Mouse (Mus musculus) ES-CJ7 (cell line): ENCODE data around the gene Prune1.

ENCODE experiments used
- DNase-seq: peaks from one replicate; pipeline ENCODE4 v3.0.0; 2011; ENCODE audit warnings: low read depth, low spot score

Prune1 gene

DNA sequence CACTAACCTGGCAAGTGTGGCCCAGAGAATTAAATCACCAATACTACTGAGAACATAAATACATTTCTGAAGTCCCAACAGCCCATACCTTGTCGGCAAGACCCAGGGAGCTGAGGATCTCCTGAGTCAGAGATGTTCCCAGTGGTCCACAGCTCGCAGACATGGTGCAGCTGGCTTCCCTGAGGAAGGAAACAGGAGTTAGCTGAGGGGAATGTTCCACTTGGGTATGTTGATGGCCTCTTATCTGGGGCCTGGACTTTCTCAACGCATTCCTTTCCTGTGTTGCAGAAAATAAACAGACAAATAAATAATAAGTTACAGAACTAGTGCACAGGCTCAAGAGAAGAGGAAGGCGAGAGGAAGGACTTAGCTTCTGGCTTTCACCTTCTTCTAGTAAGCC is 24.4 kb upstream of the Prune1 start:
- no peak for DNase-seq

DNA sequence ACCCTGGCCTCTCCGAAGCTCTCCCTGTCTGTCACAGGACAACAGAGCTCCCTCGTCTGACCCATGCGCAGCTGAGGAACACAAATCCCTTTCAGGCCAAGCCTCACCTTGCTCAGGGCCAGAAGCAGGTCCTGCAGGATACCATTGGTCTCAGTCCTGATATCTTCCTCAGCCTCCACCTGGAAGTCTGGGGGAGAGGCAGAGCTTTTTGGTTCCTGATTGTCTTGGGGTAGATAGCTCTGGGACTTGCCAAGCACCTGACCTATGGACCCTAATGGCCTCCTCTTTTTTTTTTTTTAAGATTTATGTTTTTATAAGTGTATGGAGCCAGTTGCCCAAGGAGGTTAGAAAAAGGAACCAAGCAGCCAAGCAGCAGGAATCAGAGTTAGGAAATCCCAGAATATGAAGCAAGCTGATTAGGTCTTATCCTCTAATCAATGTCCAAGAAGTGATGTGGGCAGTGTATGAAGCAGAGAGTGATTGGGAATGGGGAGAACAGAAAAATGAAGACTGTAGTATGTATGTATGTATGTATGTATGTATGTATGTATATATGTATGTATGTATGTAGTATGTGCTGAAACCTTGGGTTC is 19.4 kb upstream of the Prune1 start:
- no peak for DNase-seq

DNA sequence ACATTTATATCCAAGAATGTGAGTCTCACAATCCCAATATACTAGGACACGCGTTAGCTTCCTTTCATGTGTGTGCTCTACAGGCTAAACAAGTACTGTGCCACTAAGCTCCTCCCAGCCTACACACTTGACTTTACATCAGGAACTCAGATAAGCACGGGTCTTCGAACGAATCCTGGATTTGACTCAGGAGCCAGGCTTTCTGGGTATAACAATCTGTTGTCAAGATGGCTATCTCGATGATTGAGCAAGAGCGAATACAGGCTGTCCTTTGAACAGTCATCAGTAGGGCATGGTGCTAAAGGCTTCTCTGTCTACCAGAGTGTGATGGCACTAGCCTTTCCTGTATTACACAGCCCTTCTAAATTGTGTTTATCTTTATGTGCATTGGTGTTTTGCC is 16.1 kb upstream of the Prune1 start:
- no peak for DNase-seq

DNA sequence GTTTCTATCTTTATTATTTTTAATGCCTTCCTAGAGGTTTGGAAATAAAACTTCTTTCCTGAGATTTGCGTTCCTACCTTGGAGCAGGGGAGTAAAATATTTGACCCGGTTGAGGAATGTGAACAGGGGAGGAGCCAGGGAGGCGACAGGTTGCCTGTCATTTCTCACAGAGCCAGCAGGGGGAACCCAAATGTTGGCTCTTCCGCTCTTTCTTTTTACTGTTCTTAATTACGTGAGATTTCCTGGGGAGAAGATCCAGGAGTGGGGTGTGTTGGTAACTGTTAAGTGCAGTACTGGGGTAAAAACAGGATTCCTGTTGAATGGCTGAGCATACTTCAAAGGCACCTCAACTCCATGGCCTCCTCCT is 14.2 kb upstream of the Prune1 start:
- peak; percentile 77 for DNase-seq

DNA sequence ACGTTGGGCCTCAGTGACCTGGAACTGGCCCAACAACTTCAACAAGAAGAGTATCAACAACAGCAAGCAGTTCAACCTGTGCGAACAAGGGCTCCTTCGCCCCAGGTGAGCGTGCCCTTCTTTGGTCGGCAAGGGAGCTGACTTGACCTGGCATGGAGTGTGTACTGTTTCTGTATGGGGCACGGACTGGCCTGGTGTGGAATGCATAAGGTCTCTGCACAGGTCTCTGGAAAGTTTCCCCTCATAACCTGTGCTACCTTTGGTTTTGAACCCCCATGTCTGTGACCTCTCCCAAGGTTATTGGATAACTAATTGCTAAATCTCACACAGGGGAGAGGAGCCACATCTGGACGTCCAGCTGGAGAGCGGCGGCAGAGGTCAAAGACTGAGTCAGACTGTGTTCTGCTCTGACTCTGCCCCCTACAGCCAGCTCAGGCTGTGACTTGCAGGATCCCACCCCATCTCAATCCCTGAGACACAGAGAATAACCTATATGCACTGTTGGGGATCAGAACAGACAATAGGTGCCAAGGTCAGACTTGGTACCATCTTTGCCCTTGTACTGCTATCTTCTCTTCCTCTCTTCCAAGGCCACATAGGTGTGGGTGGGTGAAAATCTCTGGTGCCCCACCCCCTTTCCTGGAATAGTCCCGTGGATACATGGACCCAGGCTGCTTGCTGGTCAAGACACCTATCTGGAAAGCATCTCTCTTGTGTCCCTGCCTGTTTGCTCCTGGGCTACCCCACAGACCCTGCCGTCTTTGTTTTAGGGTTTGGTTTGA is 13.6 kb upstream of the Prune1 start:
- peak; percentile 51 for DNase-seq

DNA sequence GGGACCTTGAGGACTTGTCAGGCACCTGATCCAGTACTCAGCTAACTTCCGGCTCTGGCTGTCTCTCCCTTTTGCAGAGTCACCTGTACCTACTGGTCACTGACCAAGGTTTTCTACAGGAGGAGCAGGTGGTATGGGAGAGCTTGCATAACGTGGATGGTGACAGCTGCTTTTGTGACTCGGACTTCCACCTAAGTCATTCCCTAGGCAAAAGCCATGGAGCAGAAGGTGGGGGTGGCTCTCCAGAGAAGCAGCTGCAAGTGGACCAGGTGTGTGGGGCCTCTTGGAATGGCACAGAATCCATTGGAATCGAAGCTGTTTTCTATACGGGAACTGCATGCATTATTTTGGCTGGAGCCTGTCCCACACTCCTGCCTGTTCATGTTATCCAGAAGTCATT is 12.8 kb upstream of the Prune1 start:
- no peak for DNase-seq

DNA sequence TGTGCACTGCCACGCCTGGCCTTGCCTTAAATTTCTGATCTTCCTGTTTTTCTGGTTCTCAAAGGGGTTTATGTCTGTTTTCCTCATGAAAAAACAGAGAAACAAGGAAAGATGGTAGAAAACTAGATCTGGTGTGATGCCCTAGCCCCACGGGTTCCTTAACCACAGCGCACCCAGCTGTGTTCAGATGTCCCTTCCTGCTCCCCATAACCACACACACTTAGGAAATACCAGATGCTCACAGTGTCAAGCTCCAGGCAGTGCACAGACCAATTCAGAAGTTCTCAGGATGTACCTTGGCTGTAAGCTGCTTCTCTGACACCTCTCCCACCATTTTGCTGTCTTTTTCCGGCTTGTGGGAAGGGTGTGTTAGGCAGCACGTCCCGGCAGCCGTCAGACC is 12.4 kb upstream of the Prune1 start:
- no peak for DNase-seq

DNA sequence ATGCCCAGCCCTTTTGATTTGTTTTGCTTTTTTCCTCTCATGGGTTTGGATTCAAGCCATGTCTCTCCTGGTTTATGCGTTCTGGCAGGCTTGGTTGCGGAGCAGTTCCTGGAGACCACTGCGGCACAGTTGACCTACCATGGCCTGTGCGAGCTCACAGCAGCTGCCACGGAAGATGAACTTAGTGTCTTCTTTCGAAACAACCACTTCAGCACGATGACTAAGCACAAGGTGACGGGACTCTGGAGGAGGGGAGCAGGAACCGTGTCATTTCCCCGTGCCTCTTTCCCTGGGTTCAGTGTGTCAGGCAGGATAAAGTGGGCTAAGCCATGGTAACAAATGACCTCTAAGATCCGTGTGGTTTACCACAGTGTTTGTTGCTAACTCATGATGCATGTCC is 11.7 kb upstream of the Prune1 start:
- DNase-seq: no peak

DNA sequence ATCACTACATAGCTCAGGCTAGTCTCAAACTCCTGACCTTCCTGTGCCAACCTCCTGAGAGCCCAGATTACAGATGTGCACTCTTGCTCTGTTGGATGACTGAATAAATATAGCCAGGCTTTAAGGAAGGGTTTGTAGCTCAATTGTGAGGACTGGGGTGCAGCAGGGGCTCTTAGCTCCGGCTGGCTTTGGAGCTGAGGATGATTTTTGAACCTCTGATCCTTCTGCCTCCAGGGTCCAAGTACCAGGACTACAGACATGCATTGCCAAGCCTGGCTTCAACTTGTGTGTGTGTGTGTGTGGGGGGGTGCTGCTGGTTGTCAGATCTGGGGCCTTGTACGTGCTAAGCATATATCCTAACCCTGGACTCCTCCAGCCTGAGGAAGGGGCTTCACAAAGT is 11.0 kb upstream of the Prune1 start:
- DNase-seq: no peak

DNA sequence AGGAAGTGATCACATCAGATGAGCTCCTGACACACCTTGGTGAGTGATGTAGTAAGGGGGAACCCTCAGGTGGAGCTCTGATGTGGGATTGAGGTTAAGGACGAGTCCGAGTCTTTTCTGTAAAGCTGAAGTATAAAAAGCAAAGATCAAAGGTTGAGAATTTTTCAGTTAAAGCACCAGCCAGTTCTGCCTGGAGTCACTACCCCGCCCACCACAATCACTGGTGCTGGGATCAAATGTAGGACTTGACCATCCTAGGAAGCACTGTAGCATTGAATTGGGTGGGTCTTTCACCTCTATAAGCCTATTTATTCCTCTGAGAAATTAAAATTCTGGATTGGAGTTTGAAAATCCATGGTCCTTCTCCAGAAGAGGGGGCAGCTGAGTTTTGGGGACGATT is 9.2 kb upstream of the Prune1 start:
- DNase-seq: no peak

DNA sequence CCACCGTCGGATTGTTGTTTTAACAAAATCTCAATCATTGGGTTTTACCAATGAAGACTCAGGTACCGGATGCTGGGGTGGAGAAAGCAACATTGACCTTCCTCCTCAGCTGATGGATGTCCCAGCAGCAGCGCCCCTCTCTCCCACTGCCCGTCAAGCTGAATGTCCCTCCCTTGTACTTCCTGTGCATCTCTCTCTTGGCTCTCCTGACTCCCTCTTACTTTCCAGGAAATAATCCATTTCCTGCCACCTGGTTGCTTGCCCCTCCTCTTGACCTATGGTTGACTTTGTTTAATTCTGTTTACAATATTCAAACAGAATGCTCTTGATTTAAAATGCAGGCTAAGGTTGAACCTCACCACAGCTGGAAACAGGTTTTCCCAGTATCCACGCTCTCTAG is 8.3 kb upstream of the Prune1 start:
- peak; percentile 69 for DNase-seq

DNA sequence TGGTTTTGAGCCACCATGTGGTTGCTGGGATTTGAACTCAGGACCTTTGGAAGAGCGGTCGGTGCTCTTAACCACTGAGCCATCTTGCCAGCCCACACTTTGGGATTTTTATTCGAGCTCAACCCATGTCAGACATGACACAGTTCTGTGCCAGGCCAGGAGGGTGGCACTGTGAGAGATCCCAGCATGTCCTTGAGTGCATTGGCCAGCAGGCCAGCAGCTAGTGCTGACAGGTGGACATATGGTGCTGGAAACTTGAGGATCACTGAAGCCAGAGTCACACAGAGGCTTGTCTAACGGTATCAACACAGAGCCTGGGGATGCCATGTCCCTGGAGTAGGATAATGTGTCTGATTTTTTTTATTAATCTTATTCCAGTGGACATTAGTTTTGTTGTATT is 7.5 kb upstream of the Prune1 start:
- no peak for DNase-seq

DNA sequence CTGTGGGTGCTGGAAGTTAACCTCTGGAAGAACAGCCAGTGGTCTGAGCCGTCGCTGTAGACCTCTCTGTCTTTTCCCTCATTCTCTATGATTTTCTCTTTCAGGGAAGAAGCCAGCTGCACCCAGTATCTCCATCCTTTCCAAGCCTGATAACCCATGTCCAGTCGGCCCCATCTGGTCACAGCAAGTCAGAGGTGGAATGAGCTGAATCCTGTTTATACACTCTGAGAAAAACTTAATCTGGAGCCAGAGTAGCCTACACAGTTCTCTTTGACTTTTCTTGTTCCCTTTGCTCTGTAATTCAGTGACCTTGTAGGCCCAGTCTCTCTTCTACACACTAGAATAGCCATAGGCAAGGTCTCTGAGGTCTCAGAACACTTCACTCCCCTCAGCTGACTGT is 5.7 kb upstream of the Prune1 start:
- no peak for DNase-seq

DNA sequence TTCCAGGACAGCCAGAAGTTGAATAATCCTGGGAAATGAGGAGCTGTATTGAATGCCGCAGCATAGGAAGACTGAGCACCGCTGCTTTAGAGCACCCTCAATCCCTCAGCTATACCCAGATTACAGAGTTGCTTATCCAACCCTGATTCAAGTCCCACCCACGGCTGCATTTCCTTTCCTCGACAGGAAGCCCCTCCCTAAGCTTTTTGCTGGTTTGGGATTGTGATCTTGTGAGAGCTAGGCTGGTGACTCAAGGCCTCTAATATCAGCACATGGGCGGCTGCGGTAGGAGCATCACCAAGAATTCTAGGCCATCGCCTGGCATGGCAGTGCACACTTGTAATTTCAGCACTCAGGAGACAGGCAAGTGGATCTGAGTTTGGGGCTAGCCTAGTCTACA is 4.6 kb upstream of the Prune1 start:
- peak; percentile 67 for DNase-seq

DNA sequence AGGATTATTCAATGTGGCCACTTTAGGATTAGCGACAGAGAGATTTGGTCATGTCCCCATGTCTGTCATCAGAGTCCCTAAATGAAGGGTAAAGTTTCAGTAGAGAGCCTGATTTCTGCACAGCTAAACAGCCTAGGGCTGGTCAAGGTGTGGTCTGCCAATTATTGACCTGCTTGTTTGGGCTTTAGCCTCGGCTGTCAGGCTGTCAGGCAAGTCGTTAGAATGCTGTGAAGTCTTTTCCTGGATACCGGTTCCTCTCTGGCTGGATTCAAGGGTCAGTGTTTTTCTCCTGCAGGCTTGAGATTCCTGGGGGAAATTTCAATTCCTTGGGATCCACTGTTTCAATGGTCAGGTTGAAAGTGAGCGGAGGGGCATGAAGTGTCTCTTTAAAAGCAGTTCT is 4.1 kb upstream of the Prune1 start:
- DNase-seq: no peak

DNA sequence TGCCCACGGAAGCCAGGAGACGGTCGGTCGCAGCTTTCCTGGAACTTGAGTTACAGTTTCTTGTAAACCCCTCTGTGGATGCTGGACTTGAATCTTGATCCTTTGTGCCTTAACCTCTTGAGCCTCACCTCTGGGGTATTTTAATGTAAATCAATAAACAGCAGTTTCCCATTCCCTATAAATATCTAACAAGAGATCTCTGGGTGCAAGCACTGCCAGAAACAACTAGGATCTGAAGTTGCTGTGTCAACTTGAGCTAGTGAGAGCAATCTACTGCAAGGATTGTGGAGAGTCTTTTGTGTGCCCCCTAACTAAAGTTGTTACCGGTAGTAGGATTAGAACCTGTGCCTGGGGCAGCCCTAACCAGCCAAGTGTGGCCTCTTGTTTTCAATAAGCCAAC is 3.5 kb upstream of the Prune1 start:
- DNase-seq: no peak

DNA sequence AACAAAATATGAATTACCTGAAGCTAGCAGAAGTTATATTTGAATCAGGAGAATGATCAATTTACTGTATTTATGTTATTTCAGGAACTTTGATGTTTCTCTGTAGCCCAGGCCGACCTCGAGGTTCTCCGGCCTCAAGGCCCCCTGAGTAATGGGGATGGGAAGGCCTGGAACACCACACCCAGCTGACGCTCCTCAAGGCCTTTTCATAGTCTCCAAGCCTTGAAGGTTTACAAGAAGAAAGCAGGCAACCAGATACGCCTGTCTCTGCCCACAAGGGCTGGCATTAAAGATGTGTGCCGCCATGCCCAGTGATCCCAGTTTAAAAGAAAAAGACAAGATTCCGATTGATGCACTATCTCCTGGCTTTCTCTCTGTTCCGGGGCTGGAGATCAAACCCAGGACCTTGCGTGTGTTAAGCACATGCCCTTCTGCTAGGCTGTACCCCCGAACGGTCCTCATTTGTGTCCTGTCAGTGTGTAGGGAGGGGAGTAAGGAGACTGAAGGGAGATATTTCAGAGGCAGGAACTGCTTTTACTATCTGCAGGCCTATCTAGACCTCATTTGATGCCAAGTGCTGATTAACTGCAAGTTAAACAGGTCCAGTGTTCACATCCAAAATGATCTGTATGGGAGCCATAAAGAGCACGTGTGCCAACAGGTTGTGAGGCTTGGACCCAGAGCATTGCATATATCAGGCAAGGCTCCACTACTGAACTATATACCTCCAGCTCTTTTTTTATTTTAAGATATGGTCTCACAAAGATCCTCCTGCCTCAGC is 2.8 kb upstream of the Prune1 start:
- no peak for DNase-seq

DNA sequence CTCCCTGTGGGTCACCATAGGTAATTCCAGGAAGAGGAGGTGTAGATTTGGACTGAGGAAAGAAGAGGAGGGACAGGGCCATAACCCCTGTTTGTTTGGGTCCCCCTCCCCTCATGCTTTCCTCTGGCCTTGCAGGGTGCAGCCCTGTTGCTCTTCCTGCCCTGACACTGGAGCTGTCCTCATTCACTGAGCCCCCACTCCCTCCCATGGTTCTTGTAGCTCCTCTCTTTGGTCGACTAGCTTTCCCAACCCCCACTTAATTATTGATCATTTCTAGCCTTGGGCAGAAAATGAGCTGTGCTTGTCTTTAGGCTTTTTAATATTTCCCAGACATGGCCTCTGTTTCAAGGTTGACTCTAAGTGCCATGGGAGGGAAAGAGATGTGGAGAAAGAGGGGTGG is 2.2 kb upstream of the Prune1 start:
- no peak for DNase-seq

DNA sequence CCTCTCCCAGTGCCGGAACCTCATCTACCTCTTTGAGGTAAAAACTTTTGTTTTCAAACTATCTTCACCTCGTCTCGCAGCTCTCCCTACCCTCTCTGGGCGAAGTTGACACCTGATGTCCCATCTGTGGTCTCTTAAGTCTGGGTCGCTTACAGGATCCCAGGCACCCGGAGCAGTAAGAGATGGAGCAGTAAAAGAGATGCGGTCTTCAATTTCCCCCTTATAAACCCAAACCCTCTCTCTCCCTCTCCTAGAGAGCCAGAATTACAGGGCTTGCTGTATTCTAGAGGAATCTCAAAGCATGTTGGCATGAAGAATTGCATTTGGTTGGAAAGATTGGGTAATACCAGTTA is 1.7 kb upstream of the Prune1 start:
- no peak for DNase-seq

DNA sequence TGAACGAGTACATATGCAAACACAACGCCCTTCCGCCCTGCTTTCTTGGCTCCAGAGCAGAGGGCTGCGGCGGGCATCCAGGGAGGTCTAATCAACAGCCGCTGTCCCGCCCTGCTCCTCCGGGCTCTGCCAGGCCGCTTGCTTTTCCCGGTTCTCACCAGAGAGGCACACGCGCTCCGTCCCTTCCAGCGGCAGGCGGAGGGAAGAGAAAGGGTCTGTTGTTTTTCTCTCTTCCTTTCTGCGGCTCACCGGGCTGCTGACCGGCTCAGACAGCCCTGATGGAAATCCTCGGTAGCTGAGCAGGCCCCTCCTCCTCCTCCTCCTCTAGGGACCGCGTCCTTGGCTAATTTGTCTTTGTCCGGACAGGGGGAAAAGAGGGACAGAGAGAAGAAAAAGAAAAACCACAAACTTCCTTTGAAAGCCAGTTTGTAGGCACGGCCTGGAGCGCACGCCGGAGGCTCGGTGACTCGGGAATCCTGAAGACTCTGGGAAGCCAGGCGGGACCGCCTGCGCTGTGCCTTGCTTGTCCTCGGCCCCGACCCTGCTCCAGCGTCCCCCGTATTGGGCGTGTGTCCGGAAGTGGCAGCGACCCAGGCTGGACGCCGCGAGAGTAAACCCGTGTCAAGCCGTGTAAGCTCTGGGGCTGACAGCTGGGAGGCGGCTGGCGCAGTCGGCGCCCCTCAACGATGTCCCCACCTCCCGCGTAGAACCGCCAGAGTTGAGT is 1.2 kb upstream of the Prune1 start:
- DNase-seq: peak; percentile 87

DNA sequence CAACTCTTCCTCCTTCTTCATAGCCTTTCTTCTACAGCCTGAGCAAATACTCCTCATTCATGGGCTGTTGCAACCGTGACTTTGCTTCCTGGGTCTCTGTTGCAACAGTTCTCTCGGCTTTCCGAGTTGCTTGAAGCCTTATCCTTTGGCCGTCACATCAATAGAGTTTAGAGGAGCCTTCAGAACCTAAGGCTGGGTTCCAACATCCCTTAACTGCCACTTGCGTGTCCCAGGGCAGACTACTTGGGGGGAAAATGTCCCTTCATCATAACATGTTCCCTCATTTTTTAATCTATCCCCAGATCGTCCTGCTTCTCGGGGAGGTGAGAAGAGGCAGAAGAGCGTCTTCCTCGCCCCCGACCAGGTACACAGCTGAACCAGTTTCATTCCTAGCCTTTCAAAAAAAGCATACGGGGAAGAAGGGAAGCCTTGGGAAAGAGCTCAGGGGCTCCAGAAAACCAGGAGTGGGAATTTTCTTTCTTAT is 547 bp upstream of the Prune1 start:
- no peak for DNase-seq

DNA sequence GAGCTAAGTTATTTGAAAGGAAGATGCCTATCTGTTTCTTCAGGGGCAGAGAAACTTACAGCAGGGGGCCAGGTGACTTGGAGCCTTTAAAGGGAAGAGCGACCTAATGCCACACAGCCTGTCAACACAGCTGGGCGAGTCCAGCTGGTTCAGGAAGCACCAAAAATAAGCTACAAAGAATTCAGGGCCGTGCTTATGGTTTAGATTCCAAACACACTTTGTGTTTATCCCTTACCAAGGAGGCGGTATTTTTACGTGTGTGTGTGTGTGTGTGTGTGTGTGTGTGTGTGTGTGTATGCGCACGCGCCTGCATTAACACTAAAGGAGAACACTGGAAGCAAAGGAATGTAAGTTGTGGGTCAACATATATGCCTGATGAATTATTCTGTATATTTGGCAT is 1.1 kb downstream of the Prune1 start:
- no peak for DNase-seq
